Mouse (Mus musculus): ENCODE results near the gene Lamc1.

GRCm38 (mm10) chr1:153310190-153310589 is 22.4 kb downstream of the Lamc1 start:
- no peak for TF ChIP-seq CTCF (IDR thresholded peaks at IDR 0.05; ENCODE audit: insufficient read depth, low read length)
- TF ChIP-seq POLR2A (IDR thresholded peaks at IDR 0.05; ENCODE audit: borderline replicate concordance, extremely low read depth, low read depth, low read length), result no peak
